Mouse (Mus musculus) monocyte, adult 2 months (primary cell): ENCODE results near the gene Il16.

ENCODE experiments used
- DNase-seq, 2 experiments: peaks; one replicate each; pipeline ENCODE4 v3.0.0; 2022; ENCODE audit warnings: low spot score in 2 of 2, low read depth in 1 of 2

Gene Il16

GRCm38 (mm10) chr7:83695449-83696212 is 49.9 kb downstream of the Il16 start:
- DNase-seq, result no peak

- DNase-seq, result no peak
Observed at GRCm38 (mm10) chr7:83682640-83683274, 62.8 kb downstream of the Il16 start.

- DNase-seq, result no peak
Observed at GRCm38 (mm10) chr7:83678506-83678905, 67.0 kb downstream of the Il16 start.

- DNase-seq, result no peak
Observed at GRCm38 (mm10) chr7:83677296-83677695, 68.2 kb downstream of the Il16 start.

GRCm38 (mm10) chr7:83675545-83676254 is 69.8 kb downstream of the Il16 start:
- no peak for DNase-seq

GRCm38 (mm10) chr7:83671573-83671972 is 74.0 kb downstream of the Il16 start:
- no peak for DNase-seq

- no peak for DNase-seq
Observed at GRCm38 (mm10) chr7:83668724-83669123, 76.8 kb downstream of the Il16 start.

GRCm38 (mm10) chr7:83667936-83668645 is 77.4 kb downstream of the Il16 start:
- no peak for DNase-seq

GRCm38 (mm10) chr7:83666087-83666595 is 79.4 kb downstream of the Il16 start:
- no peak for DNase-seq

GRCm38 (mm10) chr7:83662711-83663375 is 82.7 kb downstream of the Il16 start:
- no peak for DNase-seq

GRCm38 (mm10) chr7:83661763-83662162 is 83.8 kb downstream of the Il16 start:
- DNase-seq, result no peak

- no peak for DNase-seq
Observed at GRCm38 (mm10) chr7:83661031-83661430, 84.5 kb downstream of the Il16 start.

- DNase-seq, result no peak
Observed at GRCm38 (mm10) chr7:83660273-83660691, 85.2 kb downstream of the Il16 start.

- peak; percentile 58 to 76 for DNase-seq
Observed at GRCm38 (mm10) chr7:83659159-83660065, 86.1 kb downstream of the Il16 start.

GRCm38 (mm10) chr7:83658716-83659115 is 86.8 kb downstream of the Il16 start:
- no peak for DNase-seq

GRCm38 (mm10) chr7:83654938-83655630 is 90.4 kb downstream of the Il16 start:
- DNase-seq, result peak in 1 of 2 experiments; percentile 61

GRCm38 (mm10) chr7:83654196-83654595 is 91.3 kb downstream of the Il16 start:
- DNase-seq, result no peak

GRCm38 (mm10) chr7:83653605-83654051 is 91.9 kb downstream of the Il16 start:
- DNase-seq, result no peak

- no peak for DNase-seq
Observed at GRCm38 (mm10) chr7:83652498-83652897, 93.0 kb downstream of the Il16 start.
